Mouse (Mus musculus) hindbrain, embryonic 14.5 days (tissue): ENCODE data around the gene Rbm20. TPM values are rescaled to one million over a fixed set of nuclear protein-coding genes. Genes with fewer than 3 reads are reported as not detected.

ENCODE experiments used
- ATAC-seq: fragments of 200-750 bp; cut with Nextera tagmentation; 2 replicates; pipeline ENCODE4 v1.8.0; 2017; ENCODE audit warnings: moderate number of reproducible peaks, mild to moderate bottlenecking, moderate TSS enrichment, moderate library complexity; ENCODE audit not compliant: low FRiP score
- DNase-seq: peaks from one replicate; pipeline ENCODE4 v3.0.0-alpha.2; 2015; ENCODE audit warnings: low spot score
- H3K27ac ChIP-seq: fragments of 300-500 bp; sonication (generic); 2 replicates; pipeline ENCODE4 v1.5.1; 2014; ENCODE audit warnings: mild to moderate bottlenecking, moderate library complexity
- H3K27me3 ChIP-seq: fragments of 300-500 bp; sonication (generic); 2 replicates; pipeline ENCODE4 v1.6.1; 2014; ENCODE audit warnings: mild to moderate bottlenecking, low read length, mixed read lengths; ENCODE audit not compliant: control insufficient read depth, insufficient read depth
- H3K36me3 ChIP-seq: fragments of 300-500 bp; sonication (generic); replicated peaks from 2 replicates; pipeline ENCODE4 v1.6.1; 2014; ENCODE audit not compliant: control insufficient read depth, insufficient read depth
- H3K4me1 ChIP-seq: fragments of 300-500 bp; sonication (generic); replicated peaks from 2 replicates; pipeline ENCODE4 v1.6.1; 2014; ENCODE audit warnings: antibody characterized with exemption, low read length, mixed read lengths; ENCODE audit not compliant: control insufficient read depth, insufficient read depth
- H3K4me2 ChIP-seq: fragments of 300-500 bp; sonication (generic); replicated peaks from 2 replicates; pipeline ENCODE4 v1.6.1; 2014; ENCODE audit warnings: mild to moderate bottlenecking, moderate library complexity
- H3K4me3 ChIP-seq: fragments of 300-500 bp; sonication (generic); replicated peaks from 2 replicates; pipeline ENCODE4 v1.5.1; 2014; ENCODE audit warnings: mild to moderate bottlenecking, low read length
- H3K9ac ChIP-seq: fragments of 300-500 bp; sonication (generic); 2 replicates; pipeline ENCODE4 v1.6.1; 2014
- H3K9me3 ChIP-seq: fragments of 300-500 bp; sonication (generic); 2 replicates; pipeline ENCODE4 v1.6.1; 2016; ENCODE audit warnings: low read length; ENCODE audit not compliant: control insufficient read depth
- WGBS: fragments of 180-500 bp; shearing (Covaris S2); extraction: QIAGEN DNeasy Blood & Tissue Kit; methylation state at CpG from one replicate; pipeline ENCODE4 v1.1.7; 2014; 5-methylcytosine and 5-hydroxymethylcytosine counted together
- polyA plus RNA-seq: library from polyadenylated mRNA; unstranded; fragments of >200 nt; fragmentation: Nextera tagmentation; extraction: Ambion mirVana; gene quantifications from 2 replicates; pipeline ENCODE4 v1.2.1, GENCODE M21; 2014

The Rbm20 gene
- polyA plus RNA-seq, 1 experiment from 2014 or later, result 0.94 TPM

DNA sequence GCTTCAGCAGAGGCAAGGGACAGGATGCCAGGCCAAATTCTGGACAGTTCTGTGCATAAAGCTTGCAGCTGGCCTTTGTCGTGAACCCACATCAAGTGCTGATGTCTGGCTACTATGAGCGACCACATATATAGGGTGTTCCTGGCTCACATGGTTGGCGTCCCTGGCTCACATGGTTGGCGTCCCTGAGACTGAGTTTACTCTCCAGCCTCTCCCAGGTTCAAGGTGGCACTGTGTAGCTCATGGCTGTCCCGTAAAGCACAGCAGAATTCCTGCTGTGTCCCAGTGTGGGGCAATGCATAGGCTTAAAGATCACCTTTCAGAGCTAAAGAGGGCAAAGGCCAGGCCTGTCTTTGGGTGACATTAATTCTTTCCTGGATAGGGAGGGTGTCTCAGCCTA, 78.2 kb downstream of the Rbm20 start:
- Histone ChIP-seq H3K9ac (no peak overlapping the region), H3K4me2 (no peak overlapping the region), H3K27me3 (no peaks in the 10 kb centered on the region), H3K36me3 (no peaks in the 10 kb centered on the region), H3K9me3 (no peaks in the 10 kb centered on the region), H3K4me3 (no peak overlapping the region), H3K27ac (no peak overlapping the region), H3K4me1 (no peaks in the 10 kb centered on the region)
- ATAC-seq (no peak), DNase-seq (no peak)
- WGBS, result 85% methylated on average over 5 of the region's 5 CpGs

GRCm38 (mm10) chr19:53757432-53758109, 80.5 kb downstream of the Rbm20 start:
- no peak for DNase-seq
- Histone ChIP-seq H3K4me2 (no peak overlapping the region), H3K4me3 (no peak overlapping the region), H3K27me3 (no peaks in the 10 kb centered on the region), H3K9me3 (no peaks in the 10 kb centered on the region), H3K9ac (no peak overlapping the region), H3K27ac (no peak overlapping the region), H3K4me1 (no peaks in the 10 kb centered on the region), H3K36me3 (no peaks in the 10 kb centered on the region)
- 91% methylated on average over 17 of the region's 17 CpGs for WGBS
- ATAC-seq, result no peak

GRCm38 (mm10) chr19:53758881-53759418, 81.8 kb downstream of the Rbm20 start:
- no peak overlapping the region for H3K4me2 ChIP-seq
- 87% methylated on average over 2 of the region's 2 CpGs for WGBS
- H3K27ac ChIP-seq, result no peak overlapping the region
- ATAC-seq (no peak), DNase-seq (no peak)
- H3K9ac ChIP-seq, result no peak overlapping the region
- H3K4me3 ChIP-seq, result no peak overlapping the region
- H3K9me3 ChIP-seq, result no peaks in the 10 kb centered on the region
- no peaks in the 10 kb centered on the region for H3K36me3 ChIP-seq
- no peaks in the 10 kb centered on the region for H3K4me1 ChIP-seq
- no peaks in the 10 kb centered on the region for H3K27me3 ChIP-seq

- ATAC-seq, result no peak
- no peaks in the 10 kb centered on the region for H3K9me3 ChIP-seq
- no peaks in the 10 kb centered on the region for H3K36me3 ChIP-seq
- no peak for DNase-seq
- H3K4me3 ChIP-seq, result no peak overlapping the region
- no peak overlapping the region for H3K9ac ChIP-seq
- H3K27ac ChIP-seq, result no peak overlapping the region
- no peaks in the 10 kb centered on the region for H3K27me3 ChIP-seq
- H3K4me1 ChIP-seq, result no peaks in the 10 kb centered on the region
- H3K4me2 ChIP-seq, result no peak overlapping the region
- 85% methylated on average over 17 of the region's 17 CpGs for WGBS
Measured at GRCm38 (mm10) chr19:53760125-53761101, 83.3 kb downstream of the Rbm20 start.

- peak; percentile 59 for DNase-seq
- Histone ChIP-seq H3K4me3 (no peak overlapping the region), H3K27me3 (no peaks in the 10 kb centered on the region), H3K9ac (no peak overlapping the region), H3K4me1 (no peaks in the 10 kb centered on the region), H3K9me3 (no peaks in the 10 kb centered on the region), H3K27ac (no peak overlapping the region), H3K4me2 (no peak overlapping the region), H3K36me3 (no peaks in the 10 kb centered on the region)
- 69% methylated on average over 8 of the region's 8 CpGs for WGBS
- no peak for ATAC-seq
Measured at GRCm38 (mm10) chr19:53762749-53763438, 85.8 kb downstream of the Rbm20 start.

- H3K36me3 ChIP-seq, result no peaks in the 10 kb centered on the region
- H3K9ac ChIP-seq, result no peak overlapping the region
- WGBS, result 87% methylated on average over 6 of the region's 7 CpGs
- DNase-seq (no peak), ATAC-seq (no peak)
- H3K9me3 ChIP-seq, result no peaks in the 10 kb centered on the region
- H3K4me2 ChIP-seq, result no peak overlapping the region
- H3K4me3 ChIP-seq, result no peak overlapping the region
- no peaks in the 10 kb centered on the region for H3K4me1 ChIP-seq
- H3K27me3 ChIP-seq, result no peaks in the 10 kb centered on the region
- H3K27ac ChIP-seq, result no peak overlapping the region
Measured at GRCm38 (mm10) chr19:53764688-53765478, 87.8 kb downstream of the Rbm20 start.

- H3K36me3 ChIP-seq, result no peaks in the 10 kb centered on the region
- no peak overlapping the region for H3K4me3 ChIP-seq
- H3K27me3 ChIP-seq, result no peaks in the 10 kb centered on the region
- H3K9me3 ChIP-seq, result no peaks in the 10 kb centered on the region
- peak; percentile 84 for DNase-seq
- H3K4me2 ChIP-seq, result no peak overlapping the region
- WGBS, result 41% methylated on average over 3 of the region's 3 CpGs
- no peak overlapping the region for H3K9ac ChIP-seq
- ATAC-seq, result peak; percentile 48; the same call in 1 of the 2 replicates
- H3K27ac ChIP-seq, result no peak overlapping the region
- H3K4me1 ChIP-seq, result no peaks in the 10 kb centered on the region
Measured at GRCm38 (mm10) chr19:53768478-53768877, 91.4 kb downstream of the Rbm20 start.

DNA sequence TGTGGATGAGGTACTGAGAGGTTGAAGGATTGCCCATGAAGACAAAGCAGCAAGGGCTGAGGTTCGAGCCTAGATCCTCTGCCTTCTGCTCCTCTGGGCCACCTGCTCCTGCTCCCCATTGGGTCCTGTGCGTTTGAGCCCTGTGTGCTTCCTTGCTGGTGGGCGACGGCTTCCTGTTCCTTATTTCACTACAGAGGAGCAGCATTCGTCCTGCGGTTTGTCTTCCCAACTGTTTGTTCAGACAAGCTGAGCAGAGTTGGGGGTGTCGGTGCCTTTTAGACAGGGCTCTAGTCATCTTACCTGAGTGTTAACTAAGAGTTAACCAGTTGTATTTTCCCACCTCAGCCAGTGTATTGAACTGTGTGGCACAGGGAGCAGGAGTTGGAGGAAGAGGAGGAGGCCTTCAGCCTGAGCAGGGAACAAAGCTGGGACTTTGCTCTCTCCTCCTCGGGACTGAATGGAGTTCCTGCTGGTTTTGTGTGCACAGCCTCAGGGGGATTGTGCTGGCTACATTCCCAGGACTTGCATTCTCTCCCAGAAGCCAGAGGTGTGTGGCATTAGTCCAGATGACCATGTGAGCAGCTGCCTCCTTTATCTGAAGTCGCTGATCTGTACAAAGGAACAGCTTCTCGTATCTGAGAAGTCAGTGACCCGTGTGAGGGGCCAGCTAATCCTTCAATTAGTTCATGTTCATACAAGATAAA, 97.0 kb downstream of the Rbm20 start:
- peak; percentile 59; the same call in 1 of the 2 replicates for ATAC-seq
- 45% methylated on average over 11 of the region's 11 CpGs for WGBS

More for the DNA sequence above, 97.0 kb downstream of the Rbm20 start:
- H3K9me3 ChIP-seq, result no peaks in the 10 kb centered on the region
- no peak overlapping the region for H3K4me3 ChIP-seq
- no peaks in the 10 kb centered on the region for H3K36me3 ChIP-seq
- no peak overlapping the region for H3K9ac ChIP-seq
- no peaks in the 10 kb centered on the region for H3K27me3 ChIP-seq
- no peak overlapping the region for H3K4me2 ChIP-seq
- no peak overlapping the region for H3K27ac ChIP-seq
- no peaks in the 10 kb centered on the region for H3K4me1 ChIP-seq
- DNase-seq, result peak; percentile 57
